Mouse (Mus musculus) lung, postnatal 0 days (tissue): ENCODE measurements at regions not wholly inside any gene's neighbourhood (a gene's known extent, or its start where the extent isn't known, plus 50 kb on each side); places are given as distances from the start of the nearest gene placed in this dataset.

Source experiments
- ATAC-seq: fragments of 200-750 bp; cut with Nextera tagmentation; 2 replicates; pipeline ENCODE4 v1.8.0; 2017; ENCODE audit warnings: moderate library complexity
- DNase-seq: peaks from one replicate; pipeline ENCODE4 v3.0.0-alpha.2; 2016; ENCODE audit warnings: low spot score
- H3K27ac ChIP-seq: fragments of 300-500 bp; sonication (generic); 2 replicates; pipeline ENCODE4 v1.5.1; 2014; ENCODE audit warnings: antibody characterized with exemption, mild to moderate bottlenecking, low read length, mixed read lengths
- H3K27me3 ChIP-seq: fragments of 300-500 bp; sonication (generic); replicated peaks from 2 replicates; pipeline ENCODE4 v1.6.1; 2014; ENCODE audit warnings: low read length, mixed read lengths; ENCODE audit not compliant: insufficient read depth
- H3K36me3 ChIP-seq: fragments of 300-500 bp; sonication (generic); 2 replicates; pipeline ENCODE4 v1.6.1; 2014; ENCODE audit warnings: low read length, mixed read lengths; ENCODE audit not compliant: insufficient read depth
- H3K4me1 ChIP-seq: fragments of 300-500 bp; sonication (generic); 2 replicates; pipeline ENCODE4 v1.6.1; 2014; ENCODE audit warnings: antibody characterized with exemption, low read depth, low read length, mixed read lengths; ENCODE audit not compliant: insufficient read depth
- H3K4me2 ChIP-seq: fragments of 300-500 bp; sonication (generic); replicated peaks from 2 replicates; pipeline ENCODE4 v1.6.1; 2014; ENCODE audit warnings: low read depth, mild to moderate bottlenecking, low read length, moderate library complexity, mixed read lengths
- H3K4me3 ChIP-seq: fragments of 300-500 bp; sonication (generic); 2 replicates; pipeline ENCODE4 v1.5.1; 2014; ENCODE audit warnings: low read depth, low read length
- H3K9ac ChIP-seq: fragments of 300-500 bp; sonication (generic); replicated peaks from 2 replicates; pipeline ENCODE4 v1.6.1; 2014; ENCODE audit warnings: low read depth, mild to moderate bottlenecking
- H3K9me3 ChIP-seq: fragments of 300-500 bp; sonication (generic); 2 replicates; pipeline ENCODE4 v1.6.1; 2016; ENCODE audit warnings: low read length, mixed read lengths
- CTCF ChIP-seq: IDR thresholded peaks from 2 replicates; pipeline ENCODE4 v1.5.1; 2016; ENCODE audit warnings: antibody characterized with exemption, mild to moderate bottlenecking
- EP300 ChIP-seq: IDR thresholded peaks from 2 replicates; pipeline ENCODE4 v1.6.1; 2016; ENCODE audit warnings: antibody characterized with exemption, mild to moderate bottlenecking, control low read depth
- WGBS: fragments of 180-500 bp; shearing (Covaris S2); extraction: QIAGEN DNeasy Blood & Tissue Kit; methylation state at CpG from one replicate; pipeline ENCODE4 v1.1.7; 2014; 5-methylcytosine and 5-hydroxymethylcytosine counted together

DNA sequence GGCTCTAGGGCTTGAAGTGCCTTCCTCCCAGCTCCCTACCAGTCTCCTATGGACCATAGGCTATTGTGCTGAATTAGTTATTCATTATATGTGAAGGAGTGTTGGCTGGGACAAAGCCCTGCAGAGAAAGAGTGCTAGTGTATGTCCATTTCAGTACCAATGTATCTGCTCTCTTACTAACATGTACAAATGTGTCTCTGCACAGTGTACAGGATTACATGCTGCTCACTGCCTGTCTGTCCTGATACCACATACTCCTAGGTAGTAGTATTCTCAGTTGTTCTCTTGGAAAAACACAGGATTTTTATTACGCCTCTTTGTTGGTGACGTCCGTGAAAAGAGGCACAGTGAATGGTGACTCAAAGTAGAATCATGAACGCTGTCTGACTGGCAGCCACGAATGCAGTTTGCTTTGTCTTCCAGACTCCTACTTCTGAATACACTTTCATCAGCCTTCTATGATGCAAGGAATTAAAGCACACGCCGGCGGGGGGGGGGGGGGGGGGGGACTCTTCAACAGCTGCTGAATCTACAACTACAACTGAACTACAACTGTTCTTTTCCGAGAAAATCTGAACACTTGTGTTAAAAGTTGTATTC lies 230.6 kb upstream of the Smim15 start:
- Histone ChIP-seq H3K9me3 (no peaks in the 10 kb centered on the region), H3K4me3 (no peak overlapping the region), H3K36me3 (no peaks in the 10 kb centered on the region), H3K9ac (no peak overlapping the region), H3K4me1 (peaks cover 2% of the 10 kb centered on the region; the same call in 1 of the 2 replicates), H3K27me3 (no peaks in the 10 kb centered on the region), H3K27ac (no peak overlapping the region), H3K4me2 (no peak overlapping the region)
- WGBS, result 44% methylated on average over 9 of the region's 9 CpGs
- TF ChIP-seq CTCF, result no peak
- TF ChIP-seq EP300, result no peak
- peak; percentile 35 for DNase-seq
- ATAC-seq, result no peak

DNA sequence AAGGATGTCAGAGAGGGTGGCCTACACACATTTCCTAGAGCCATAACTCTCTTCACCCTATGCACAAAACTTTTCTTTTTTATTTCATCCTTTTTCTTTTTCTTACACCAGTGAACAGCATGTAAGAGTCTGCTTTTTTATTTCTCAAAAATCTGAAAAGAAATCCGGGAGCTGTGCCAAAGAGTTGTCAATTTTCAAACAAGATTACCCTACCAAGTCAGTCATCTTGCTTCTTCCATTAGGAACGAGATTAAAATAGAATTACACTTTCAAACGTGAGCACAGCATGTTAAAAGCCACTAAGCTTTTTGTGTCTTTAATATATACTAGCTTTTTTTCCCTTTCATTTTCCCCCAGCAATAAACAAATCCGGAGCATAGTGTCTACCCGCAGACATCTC lies 232.2 kb upstream of the Smim15 start:
- TF ChIP-seq EP300 (no peak), CTCF (no peak)
- no peak overlapping the region for H3K4me3 ChIP-seq
- H3K4me2 ChIP-seq, result no peak overlapping the region
- peaks cover 2% of the 10 kb centered on the region; the same call in 1 of the 2 replicates for H3K4me1 ChIP-seq
- H3K27ac ChIP-seq, result no peak overlapping the region
- 27% methylated on average over 5 of the region's 5 CpGs for WGBS
- H3K36me3 ChIP-seq, result no peaks in the 10 kb centered on the region
- H3K27me3 ChIP-seq, result no peaks in the 10 kb centered on the region
- H3K9ac ChIP-seq, result no peak overlapping the region
- ATAC-seq, result no peak
- DNase-seq, result no peak
- no peaks in the 10 kb centered on the region for H3K9me3 ChIP-seq

DNA sequence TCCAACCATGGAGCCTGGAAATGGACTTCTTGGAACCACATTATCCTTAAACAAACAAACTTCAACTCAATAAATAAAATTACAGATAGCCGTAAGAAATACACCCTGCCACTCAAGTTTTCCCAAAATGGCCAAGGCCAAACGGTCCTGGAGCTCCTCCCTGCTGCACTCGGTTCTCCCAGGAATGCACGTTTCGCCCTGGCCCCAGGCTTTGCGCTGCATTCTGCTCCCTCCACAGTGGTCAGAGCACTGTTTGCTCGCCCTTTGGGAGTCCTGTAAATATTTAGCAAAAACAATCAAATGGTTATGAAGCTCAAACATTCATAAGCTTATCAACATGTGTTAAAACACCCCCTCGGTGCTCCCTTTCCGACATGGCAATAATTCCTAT lies 233.4 kb upstream of the Smim15 start:
- H3K9ac ChIP-seq, result no peak overlapping the region
- no peaks in the 10 kb centered on the region for H3K36me3 ChIP-seq
- H3K9me3 ChIP-seq, result no peaks in the 10 kb centered on the region
- no peak overlapping the region for H3K4me3 ChIP-seq
- no peak for ATAC-seq
- H3K27ac ChIP-seq, result no peak overlapping the region
- WGBS, result 39% methylated on average over 9 of the region's 9 CpGs
- H3K4me2 ChIP-seq, result no peak overlapping the region
- DNase-seq, result no peak
- H3K4me1 ChIP-seq, result peaks cover 2% of the 10 kb centered on the region; the same call in 1 of the 2 replicates
- H3K27me3 ChIP-seq, result no peaks in the 10 kb centered on the region
- TF ChIP-seq EP300, result no peak
- TF ChIP-seq CTCF, result no peak

DNA sequence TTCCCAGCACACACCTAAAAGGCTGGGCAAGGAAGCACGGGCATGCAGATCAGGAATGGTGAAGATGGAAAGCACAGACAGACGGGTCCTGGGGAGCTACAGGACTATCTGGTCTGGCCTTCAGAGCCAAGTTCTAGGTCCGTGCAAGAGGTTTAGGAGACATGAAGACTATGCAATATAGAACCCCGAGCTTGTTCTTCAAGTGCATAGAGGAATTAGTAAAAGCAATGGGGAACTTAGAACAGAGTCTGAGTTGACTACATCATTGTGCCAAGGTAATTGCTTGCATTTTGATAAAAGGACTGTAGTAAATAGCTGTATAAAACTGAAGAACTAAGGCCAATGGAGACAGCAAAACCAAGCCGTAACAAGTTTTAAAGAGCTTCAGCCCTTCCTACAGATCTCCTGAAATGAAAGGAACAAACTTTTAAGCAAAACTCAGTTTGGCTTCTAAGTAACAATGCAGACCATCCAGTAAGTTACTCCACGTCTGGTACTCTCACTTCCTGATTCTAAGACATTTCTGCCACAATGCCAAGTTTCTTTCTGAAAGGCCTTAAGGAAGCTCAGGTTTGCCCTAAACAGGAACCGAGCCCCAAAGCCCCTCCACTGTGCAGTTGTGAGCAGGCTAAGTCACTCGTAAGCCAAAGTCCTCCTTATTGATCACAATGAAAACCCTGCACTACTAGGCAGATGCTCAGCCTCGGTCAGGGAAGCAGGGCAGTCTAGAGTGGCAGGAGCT lies 234.0 kb upstream of the Smim15 start:
- 59% methylated on average over 9 of the region's 9 CpGs for WGBS
- Histone ChIP-seq H3K9ac (no peak overlapping the region), H3K4me1 (peaks cover 2% of the 10 kb centered on the region; the same call in 1 of the 2 replicates), H3K27me3 (no peaks in the 10 kb centered on the region), H3K36me3 (no peaks in the 10 kb centered on the region), H3K4me2 (no peak overlapping the region), H3K9me3 (no peaks in the 10 kb centered on the region), H3K4me3 (no peak overlapping the region), H3K27ac (no peak overlapping the region)
- no peak for TF ChIP-seq EP300
- no peak for TF ChIP-seq CTCF
- ATAC-seq, result no peak
- peak; percentile 57 for DNase-seq

DNA sequence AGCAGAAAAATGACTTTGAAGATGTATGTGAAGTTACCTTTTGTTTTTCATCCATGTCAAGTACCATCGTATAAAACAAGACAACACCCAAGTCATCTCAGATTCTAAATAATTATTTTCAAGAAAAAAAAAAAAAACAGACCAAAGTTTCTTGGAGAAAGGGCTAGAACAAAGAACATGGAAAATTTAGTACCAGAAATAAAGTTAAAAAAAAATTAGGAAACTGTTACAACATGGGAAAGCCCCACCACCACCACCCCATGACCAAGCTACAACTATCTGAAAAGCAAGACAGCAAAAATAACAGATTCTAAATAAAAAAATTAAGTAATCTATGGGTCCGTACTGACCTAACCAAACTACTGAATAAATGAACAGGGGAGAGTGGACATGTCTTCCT lies 235.3 kb upstream of the Smim15 start:
- ATAC-seq, result no peak
- H3K9ac ChIP-seq, result no peak overlapping the region
- no peak overlapping the region for H3K27ac ChIP-seq
- no peak overlapping the region for H3K4me3 ChIP-seq
- no peak for DNase-seq
- TF ChIP-seq CTCF (no peak), EP300 (no peak)
- H3K4me2 ChIP-seq, result no peak overlapping the region
- H3K27me3 ChIP-seq, result no peaks in the 10 kb centered on the region
- WGBS, result 86% methylated on average over 2 of the region's 2 CpGs
- H3K9me3 ChIP-seq, result no peaks in the 10 kb centered on the region
- peaks cover 2% of the 10 kb centered on the region; the same call in 1 of the 2 replicates for H3K4me1 ChIP-seq
- H3K36me3 ChIP-seq, result no peaks in the 10 kb centered on the region

DNA sequence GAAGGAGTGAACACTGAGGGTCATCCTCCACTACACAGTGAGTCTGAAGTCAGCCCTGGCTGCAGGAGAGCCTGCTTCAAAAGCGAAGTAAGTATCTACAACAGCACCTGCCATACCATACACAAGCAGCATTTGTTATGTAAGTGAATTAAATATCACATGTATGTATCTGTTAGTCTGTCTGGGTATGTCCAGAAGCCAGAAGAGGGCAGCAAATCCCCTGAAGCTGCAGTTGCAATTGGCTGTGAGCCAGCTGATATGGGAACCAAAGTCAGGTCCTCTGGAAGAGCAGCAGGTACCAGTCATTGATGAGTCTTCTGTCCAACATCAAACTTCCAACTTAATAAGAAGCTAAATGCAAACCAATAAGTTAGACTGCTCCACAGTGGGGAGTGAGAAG lies 239.8 kb upstream of the Smim15 start:
- Histone ChIP-seq H3K4me2 (no peak overlapping the region), H3K4me1 (peaks cover 4% of the 10 kb centered on the region; the same call in 1 of the 2 replicates), H3K27me3 (no peaks in the 10 kb centered on the region), H3K27ac (no peak overlapping the region), H3K9ac (no peak overlapping the region), H3K9me3 (no peaks in the 10 kb centered on the region), H3K4me3 (no peak overlapping the region), H3K36me3 (no peaks in the 10 kb centered on the region)
- no peak for ATAC-seq
- WGBS, result 100% methylated on average over 1 of the region's 1 CpGs
- DNase-seq, result no peak
- no peak for TF ChIP-seq EP300
- TF ChIP-seq CTCF, result peak; percentile 53
